Mouse (Mus musculus): ENCODE measurements at regions not wholly inside any gene's neighbourhood (a gene's known extent, or its start where the extent isn't known, plus 50 kb on each side); places are given as distances from the start of the nearest gene placed in this dataset.

- DNase-seq (ENCODE audit: low spot score in 2 of 2) = no peak
These were observed 211.7 kb upstream of the Onecut1 start for GRCm38 (mm10) chr9:74650036-74650435.

GRCm38 (mm10) chr9:74655956-74656355 lies 205.8 kb upstream of the Onecut1 start:
- DNase-seq (ENCODE audit: low spot score in 2 of 2) = no peak

GRCm38 (mm10) chr9:74656392-74656791 lies 205.3 kb upstream of the Onecut1 start:
- DNase-seq (ENCODE audit: low spot score in 2 of 2) = no peak

- no peak for DNase-seq (ENCODE audit: low spot score in 2 of 2)
These were observed 190.3 kb upstream of the Onecut1 start for GRCm38 (mm10) chr9:74671356-74671952.

- DNase-seq (ENCODE audit: low spot score in 2 of 2) = no peak
These were observed 189.5 kb upstream of the Onecut1 start for GRCm38 (mm10) chr9:74672261-74672660.

- no peak for DNase-seq (ENCODE audit: low spot score in 2 of 2)
These were observed 163.5 kb upstream of the Onecut1 start for GRCm38 (mm10) chr9:74698229-74698628.

GRCm38 (mm10) chr9:74705698-74706097 lies 156.0 kb upstream of the Onecut1 start:
- no peak for DNase-seq (ENCODE audit: low spot score in 2 of 2)

GRCm38 (mm10) chr9:74707608-74708007 lies 154.1 kb upstream of the Onecut1 start:
- no peak for DNase-seq (ENCODE audit: low spot score in 2 of 2)

GRCm38 (mm10) chr9:74711698-74712097 lies 150.0 kb upstream of the Onecut1 start:
- no peak for DNase-seq (ENCODE audit: low spot score in 2 of 2)

- DNase-seq (ENCODE audit: low spot score in 2 of 2) = peak; percentile 18 to 61
These were observed 129.3 kb upstream of the Onecut1 start for GRCm38 (mm10) chr9:74732451-74732850.

- DNase-seq (ENCODE audit: low spot score in 2 of 2) = no peak
These were observed 119.8 kb upstream of the Onecut1 start for GRCm38 (mm10) chr9:74741949-74742348.

GRCm38 (mm10) chr9:74747886-74748285 lies 113.8 kb upstream of the Onecut1 start:
- peak in 1 of 2 experiments; percentile 40 for DNase-seq (ENCODE audit: low spot score in 2 of 2)

GRCm38 (mm10) chr9:74758025-74758424 lies 103.7 kb upstream of the Onecut1 start:
- DNase-seq (ENCODE audit: low spot score in 2 of 2) = no peak

- DNase-seq (ENCODE audit: low spot score in 2 of 2) = no peak
These were observed 102.8 kb upstream of the Onecut1 start for GRCm38 (mm10) chr9:74758876-74759275.

GRCm38 (mm10) chr9:74780419-74780818 lies 81.3 kb upstream of the Onecut1 start:
- DNase-seq (ENCODE audit: low spot score in 2 of 2) = no peak

GRCm38 (mm10) chr9:74793394-74793793 lies 68.3 kb upstream of the Onecut1 start:
- DNase-seq (ENCODE audit: low spot score in 2 of 2) = no peak

- DNase-seq (ENCODE audit: low spot score in 2 of 2) = no peak
These were observed 65.7 kb upstream of the Onecut1 start for GRCm38 (mm10) chr9:74795994-74796393.

- DNase-seq (ENCODE audit: low spot score in 2 of 2) = no peak
These were observed 64.4 kb upstream of the Onecut1 start for GRCm38 (mm10) chr9:74797272-74797844.

- DNase-seq (ENCODE audit: low spot score in 2 of 2) = no peak
These were observed 60.6 kb upstream of the Onecut1 start for GRCm38 (mm10) chr9:74801091-74801490.

- DNase-seq (ENCODE audit: low spot score in 2 of 2) = no peak
These were observed 50.3 kb upstream of the Onecut1 start for GRCm38 (mm10) chr9:74811437-74811836.

Data from layer of hippocampus, postnatal 14 days (tissue).